Mouse (Mus musculus): Measurements from ENCODE around the gene Camta2. TPM values are rescaled to one million over a fixed set of nuclear protein-coding genes. Genes with fewer than 3 reads are reported as not detected.

Camta2 gene
- polyA plus RNA-seq, 1 experiment from 2014 or later: 9.8 TPM

Small RNA genes within 50 kb of the gene (microRNA-seq; reads per million reads assigned to microRNA genes)
- gene Mir6925: not detected

Other genes with a start within 250 kb of the Camta2 start
- gene Med11, start 236.2 kb downstream of the Camta2 start, polyA plus RNA-seq (2016; fragmentation: Nextera tagmentation; extraction: Ambion mirVana): 39.7 and 44.6 TPM in 2 replicates
- 0.14 and 0.40 TPM in 2 replicates for gene Zmynd15, start 228.7 kb downstream of the Camta2 start, polyA plus RNA-seq (2016; fragmentation: Nextera tagmentation; extraction: Ambion mirVana)
- 0.46 and 0.63 TPM in 2 replicates for gene Cxcl16, start 228.1 kb downstream of the Camta2 start, polyA plus RNA-seq (2016; fragmentation: Nextera tagmentation; extraction: Ambion mirVana)
- gene Tm4sf5, start 182.9 kb downstream of the Camta2 start, polyA plus RNA-seq (2016; fragmentation: Nextera tagmentation; extraction: Ambion mirVana): 0.22 TPM in 1 of 2 replicates, not detected in the other
- not detected in 2 replicates for gene Vmo1, start 173.5 kb downstream of the Camta2 start, polyA plus RNA-seq (2016; fragmentation: Nextera tagmentation; extraction: Ambion mirVana)
- 0.15 and 0.25 TPM in 2 replicates for gene Gltpd2, start 168.9 kb downstream of the Camta2 start, polyA plus RNA-seq (2016; fragmentation: Nextera tagmentation; extraction: Ambion mirVana)
- 1,085 and 1,129 TPM in 2 replicates for gene Psmb6, start 162.7 kb downstream of the Camta2 start, polyA plus RNA-seq (2016; fragmentation: Nextera tagmentation; extraction: Ambion mirVana)
- gene Gm40193, start 155.2 kb downstream of the Camta2 start, polyA plus RNA-seq (2016; fragmentation: Nextera tagmentation; extraction: Ambion mirVana): not detected in 2 replicates
- 3.5 and 4.1 TPM in 2 replicates for gene Pld2, start 148.0 kb downstream of the Camta2 start, polyA plus RNA-seq (2016; fragmentation: Nextera tagmentation; extraction: Ambion mirVana)
- gene Mink1, start 125.2 kb downstream of the Camta2 start, polyA plus RNA-seq (2016; fragmentation: Nextera tagmentation; extraction: Ambion mirVana): 10.3 and 12.6 TPM in 2 replicates
- gene 4930544D05Rik, start 72.3 kb downstream of the Camta2 start, polyA plus RNA-seq (2016; fragmentation: Nextera tagmentation; extraction: Ambion mirVana): not detected in 2 replicates
- gene Chrne, start 68.9 kb downstream of the Camta2 start, polyA plus RNA-seq (2016; fragmentation: Nextera tagmentation; extraction: Ambion mirVana): not detected in 2 replicates
- 0.44 and 0.48 TPM in 2 replicates for gene Gp1ba, start 49.0 kb downstream of the Camta2 start, polyA plus RNA-seq (2016; fragmentation: Nextera tagmentation; extraction: Ambion mirVana)
- gene Rnf167, start 40.9 kb downstream of the Camta2 start, polyA plus RNA-seq (2016; fragmentation: Nextera tagmentation; extraction: Ambion mirVana): 85.6 and 96.3 TPM in 2 replicates
- 142 and 149 TPM in 2 replicates for gene Slc25a11, start 40.6 kb downstream of the Camta2 start, polyA plus RNA-seq (2016; fragmentation: Nextera tagmentation; extraction: Ambion mirVana)
- 1,553 and 1,733 TPM in 2 replicates for gene Pfn1, start 33.5 kb downstream of the Camta2 start, polyA plus RNA-seq (2016; fragmentation: Nextera tagmentation; extraction: Ambion mirVana)
- gene Eno3, start 30.9 kb downstream of the Camta2 start, polyA plus RNA-seq (2016; fragmentation: Nextera tagmentation; extraction: Ambion mirVana): 22.6 and 32.8 TPM in 2 replicates
- 186 TPM in 2 replicates for gene Spag7, start 18.7 kb downstream of the Camta2 start, polyA plus RNA-seq (2016; fragmentation: Nextera tagmentation; extraction: Ambion mirVana)
- gene Inca1, start 12.1 kb upstream of the Camta2 start, polyA plus RNA-seq (2016; fragmentation: Nextera tagmentation; extraction: Ambion mirVana): 1.00 and 1.3 TPM in 2 replicates
- 1.8 and 2.0 TPM in 2 replicates for gene Kif1c, start 12.4 kb upstream of the Camta2 start, polyA plus RNA-seq (2016; fragmentation: Nextera tagmentation; extraction: Ambion mirVana)
- 6.9 and 10.2 TPM in 2 replicates for gene Zfp3, start 76.1 kb upstream of the Camta2 start, polyA plus RNA-seq (2016; fragmentation: Nextera tagmentation; extraction: Ambion mirVana)
- not detected in 2 replicates for gene Scimp, start 124.5 kb upstream of the Camta2 start, polyA plus RNA-seq (2016; fragmentation: Nextera tagmentation; extraction: Ambion mirVana)
- gene Rabep1, start 156.7 kb upstream of the Camta2 start, polyA plus RNA-seq (2016; fragmentation: Nextera tagmentation; extraction: Ambion mirVana): 38.2 and 39.2 TPM in 2 replicates